Mouse (Mus musculus) erythroblast, adult 5-6 weeks (primary cell): ENCODE data around the gene Dpep2nb. TPM values are rescaled to one million over a fixed set of nuclear protein-coding genes. Genes with fewer than 3 reads are reported as not detected.
"Not testable (repeated sequence)": the region's sequence is repeated elsewhere in the genome, so short reads cannot be mapped to it uniquely, and the experiment has no call there.

Source experiments
- ATAC-seq: replicated peaks from 2 replicates; pipeline ENCODE4 v1.8.0; 2016; ENCODE audit warnings: moderate number of reproducible peaks, mild to moderate bottlenecking, moderate TSS enrichment, inconsistent platforms; ENCODE audit not compliant: poor library complexity, low FRiP score, severe bottlenecking
- total RNA-seq, 2 experiments: library from RNA; stranded (forward) in 1 of 2; stranded (reverse) in 1 of 2; fragments of 150-400 nt in 1 of 2; fragments of 200-764, 138-1000 nt in 1 of 2; gene quantifications; 2 replicates each; pipeline versions ENCODE4 v1.2.3 to v1.2.4; 2015 to 2017; ENCODE audit warnings: low replicate concordance in 2 of 2

The Dpep2nb gene
- total RNA-seq, 2 experiments from 2014 or later: not detected

GRCm38 (mm10) chr8:106010748-106011642 lies 5.2 kb upstream of the Dpep2nb start:
- ATAC-seq: peak; percentile 94

GRCm38 (mm10) chr8:106007891-106008290 lies 2.1 kb upstream of the Dpep2nb start:
- ATAC-seq: not testable (repeated sequence)

GRCm38 (mm10) chr8:106007135-106007534 lies 1.4 kb upstream of the Dpep2nb start:
- no peak for ATAC-seq

- ATAC-seq: no peak
Observed at GRCm38 (mm10) chr8:106006413-106006812, 638 bp upstream of the Dpep2nb start.

GRCm38 (mm10) chr8:106004538-106005207 lies 1.1 kb downstream of the Dpep2nb start:
- no peak for ATAC-seq

- ATAC-seq: no peak
Observed at GRCm38 (mm10) chr8:106001908-106002307, 3.9 kb downstream of the Dpep2nb start.

GRCm38 (mm10) chr8:105998971-105999370 lies 6.8 kb downstream of the Dpep2nb start:
- ATAC-seq: no peak

GRCm38 (mm10) chr8:105996359-105996758 lies 9.4 kb downstream of the Dpep2nb start:
- ATAC-seq: peak; percentile 54

- no peak for ATAC-seq
Observed at GRCm38 (mm10) chr8:105993226-105993625, 12.5 kb downstream of the Dpep2nb start.

- no peak for ATAC-seq
Observed at GRCm38 (mm10) chr8:105992499-105992898, 13.3 kb downstream of the Dpep2nb start.

- no peak for ATAC-seq
Observed at GRCm38 (mm10) chr8:105991546-105991945, 14.2 kb downstream of the Dpep2nb start.

GRCm38 (mm10) chr8:105990856-105991387 lies 14.9 kb downstream of the Dpep2nb start, which contains the start of gene Dus2:
Gene Dus2, plus strand, starts transcription at chr8:105991337.
- peak; percentile 89 for ATAC-seq

GRCm38 (mm10) chr8:105988546-105988945 lies 17.2 kb downstream of the Dpep2nb start:
- no peak for ATAC-seq

- not testable (repeated sequence) for ATAC-seq
Observed at GRCm38 (mm10) chr8:105983406-105983805, 22.4 kb downstream of the Dpep2nb start.

- ATAC-seq: no peak
Observed at GRCm38 (mm10) chr8:105981146-105981545, 24.6 kb downstream of the Dpep2nb start.

- ATAC-seq: no peak
Observed at GRCm38 (mm10) chr8:105979325-105979724, 26.4 kb downstream of the Dpep2nb start, which contains the start of gene Dpep3. Gene Dpep3, minus strand, starts transcription at chr8:105979429.

- ATAC-seq: no peak
Observed at GRCm38 (mm10) chr8:105975363-105975762, 30.4 kb downstream of the Dpep2nb start.

GRCm38 (mm10) chr8:105971019-105971720 lies 34.6 kb downstream of the Dpep2nb start:
- no peak for ATAC-seq

- no peak for ATAC-seq
Observed at GRCm38 (mm10) chr8:105969367-105969766, 36.4 kb downstream of the Dpep2nb start.
